In the genomic region with DNA sequence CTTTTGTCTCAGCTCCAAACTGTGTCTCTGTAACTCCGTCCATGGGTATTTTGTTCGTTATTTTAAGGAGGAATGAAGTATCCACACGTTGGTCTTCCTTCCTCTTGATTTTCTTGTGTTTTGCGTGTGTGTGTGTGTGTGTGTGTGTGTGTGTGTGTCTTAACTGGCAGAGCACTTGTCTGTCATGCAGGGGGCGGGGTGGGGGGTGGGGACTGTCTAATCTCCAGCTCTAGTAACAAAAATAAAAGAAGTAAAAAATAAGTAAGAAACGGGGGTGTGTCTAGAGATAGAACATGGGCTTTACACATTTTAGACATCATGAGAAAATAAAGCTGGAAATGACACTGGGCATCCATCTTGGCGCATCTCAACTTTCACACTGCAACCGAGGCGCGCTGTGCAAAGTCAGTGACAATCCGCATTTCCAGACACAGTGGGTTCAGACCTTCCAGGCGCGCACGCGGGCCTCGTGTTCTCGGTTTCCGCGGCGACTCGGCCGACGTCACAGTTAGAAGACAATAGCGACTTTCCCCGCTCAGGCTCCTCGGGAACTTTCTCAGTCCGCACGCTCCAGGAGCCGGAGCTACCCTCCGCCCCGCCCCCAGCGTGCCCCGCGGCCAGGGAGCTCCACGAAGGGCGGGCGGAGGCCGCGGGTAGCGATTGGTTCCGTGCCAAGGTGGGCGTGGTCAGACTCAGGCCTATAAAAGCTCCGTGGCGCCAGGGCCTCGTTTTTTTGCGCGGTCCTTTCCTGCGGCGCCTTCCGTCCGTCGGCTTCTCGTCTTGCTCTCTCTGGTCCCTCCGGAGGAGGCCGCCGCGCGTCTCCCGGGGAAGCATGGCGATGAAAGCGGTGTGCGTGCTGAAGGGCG, we compare ENCODE assay signal across 8 mouse cellular contexts. TPM values are rescaled to one million over a fixed set of nuclear protein-coding genes. Genes with fewer than 3 reads are reported as not detected.
DNase-seq lines count a peak whose midpoint lies in the region; ATAC-seq and TF ChIP-seq lines count a peak whose summit lies in the region.

Gene Sod1 (plus strand): TSS at position 729 of the 866 bp plus-strand sequence.

- DNase-seq in c-Kit-positive CD71-positive TER-119-positive erythroid progenitor cells, embryonic 14.5 days (ENCODE audit: low spot score): peak; percentile 92
- DNase-seq in heart, postnatal 10 days: peak; percentile 97 to 98
- peak; percentile 74 for DNase-seq in large intestine, adult 2 months (ENCODE audit: low read depth, low spot score)
- DNase-seq in liver, postnatal 0 days: peak; percentile 99
- peak; percentile 99 for DNase-seq in testis, postnatal 10 days (ENCODE audit: low spot score)

- H3K27ac ChIP-seq in forebrain, embryonic 13.5 days: peak within 1 kb of the TSS; percentile 92
- H3K27ac ChIP-seq in liver, postnatal 0 days (ENCODE audit: low read depth): peak within 1 kb of the TSS; percentile 97
- H3K27ac ChIP-seq in neural tube, embryonic 14.5 days (ENCODE audit: low read depth, low read length): peak within 1 kb of the TSS; percentile 92

- peak within 1 kb of the TSS; percentile 76 for H3K4me2 ChIP-seq in forebrain, embryonic 13.5 days
- H3K4me2 ChIP-seq in liver, postnatal 0 days (ENCODE audit: low read depth, low read length): peak within 1 kb of the TSS; percentile 89
- peak within 1 kb of the TSS; percentile 64 for H3K4me2 ChIP-seq in neural tube, embryonic 14.5 days (ENCODE audit: low read depth, low read length)

- no peak for TF ChIP-seq CTCF in E14TG2a.4 (conservative IDR thresholded peaks at IDR 0.05; ENCODE audit: low read length)
- TF ChIP-seq CTCF in liver, postnatal 0 days (IDR thresholded peaks at IDR 0.05; ENCODE audit: low read depth): no peak

- ATAC-seq in forebrain, embryonic 13.5 days: peak; percentile 95
- ATAC-seq in liver, postnatal 0 days: peak; percentile 91
- ATAC-seq in neural tube, embryonic 14.5 days (ENCODE audit: low read depth): peak; percentile 95

- H3K9ac ChIP-seq in forebrain, embryonic 13.5 days: peak within 1 kb of the TSS; percentile 96
- H3K9ac ChIP-seq in liver, postnatal 0 days (replicated peaks): peak within 1 kb of the TSS; percentile 84
- H3K9ac ChIP-seq in neural tube, embryonic 14.5 days (replicated peaks; ENCODE audit: low read depth, low read length): peak within 1 kb of the TSS; percentile 93

- no peaks in the 10 kb centered on the region for H3K27me3 ChIP-seq in E14TG2a.4 (ENCODE audit: insufficient read depth, low read length)
- H3K27me3 ChIP-seq in forebrain, embryonic 13.5 days: no peaks in the 10 kb centered on the region
- no peaks in the 10 kb centered on the region for H3K27me3 ChIP-seq in liver, postnatal 0 days (ENCODE audit: insufficient read depth, low read length)
- H3K27me3 ChIP-seq in neural tube, embryonic 14.5 days (ENCODE audit: control insufficient read depth, insufficient read depth, low read length): no peaks in the 10 kb centered on the region

- no peaks in the 10 kb centered on the region for H3K9me3 ChIP-seq in E14TG2a.4 (ENCODE audit: low read length)
- H3K9me3 ChIP-seq in forebrain, embryonic 13.5 days (replicated peaks): no peaks in the 10 kb centered on the region
- no peaks in the 10 kb centered on the region for H3K9me3 ChIP-seq in liver, postnatal 0 days (ENCODE audit: low read length)
- H3K9me3 ChIP-seq in neural tube, embryonic 14.5 days (ENCODE audit: control insufficient read depth, low read length): no peaks in the 10 kb centered on the region

- H3K4me1 ChIP-seq in E14TG2a.4 (replicated peaks; ENCODE audit: low read depth, low read length): peaks cover 71% of the 10 kb centered on the region
- peaks cover 30% of the 10 kb centered on the region for H3K4me1 ChIP-seq in forebrain, embryonic 13.5 days
- peaks cover 31% of the 10 kb centered on the region for H3K4me1 ChIP-seq in liver, postnatal 0 days (ENCODE audit: insufficient read depth)
- H3K4me1 ChIP-seq in neural tube, embryonic 14.5 days (ENCODE audit: control insufficient read depth, insufficient read depth, low read length): peaks cover 17% of the 10 kb centered on the region; the same call in 1 of the 2 replicates

- WGBS in forebrain, embryonic 13.5 days: under 1% methylated on average over 63 of the region's 63 CpGs
- WGBS in large intestine, adult 2 months: 3% methylated on average over 63 of the region's 63 CpGs
- WGBS in liver, postnatal 0 days (ENCODE audit: insufficient replicate concordance): under 1% methylated on average over 63 of the region's 63 CpGs
- 2% methylated on average over 63 of the region's 63 CpGs for WGBS in neural tube, embryonic 14.5 days

- intact Hi-C loops in heart, postnatal 10 days (cut with DNase I): loop anchor here (1.0 to 5.0 kb wide), 2 partner anchors 23 to 62 kb away; partner anchors contain the start of gene Scaf4

- TF ChIP-seq EP300 in liver, postnatal 0 days (IDR thresholded peaks at IDR 0.05; ENCODE audit: low read depth): peak; percentile 59; the same call in 1 of the 2 replicates

- H3K36me3 ChIP-seq in E14TG2a.4 (ENCODE audit: insufficient read depth, low read length): peaks cover 36% of the 10 kb centered on the region
- peaks cover 19% of the 10 kb centered on the region for H3K36me3 ChIP-seq in forebrain, embryonic 13.5 days (ENCODE audit: poor library complexity, severe bottlenecking)
- peaks cover 20% of the 10 kb centered on the region for H3K36me3 ChIP-seq in liver, postnatal 0 days (replicated peaks; ENCODE audit: insufficient read depth, low read length)
- 0 out of 2 replicates have a peak, but pooled peaks cover 1% of the 10 kb centered on the region for H3K36me3 ChIP-seq in neural tube, embryonic 14.5 days (ENCODE audit: control insufficient read depth, insufficient read depth, low read length)

- H3K4me3 ChIP-seq in E14TG2a.4 (replicated peaks; ENCODE audit: low read length): peak within 1 kb of the TSS; percentile 94
- peak within 1 kb of the TSS; percentile 95 for H3K4me3 ChIP-seq in forebrain, embryonic 13.5 days
- peak within 1 kb of the TSS; percentile 79 for H3K4me3 ChIP-seq in liver, postnatal 0 days (ENCODE audit: low read depth, low read length)
- H3K4me3 ChIP-seq in neural tube, embryonic 14.5 days (ENCODE audit: low read depth, low read length): peak within 1 kb of the TSS; percentile 88

RNA-seq across cellular contexts. Expression of gene Sod1, which starts in this region (rescaled TPM):
- polyA plus RNA-seq in forebrain, embryonic 13.5 days (2015; fragmentation: Nextera tagmentation; extraction: Ambion mirVana): 954 and 979 TPM in 2 replicates
- total RNA-seq in heart, postnatal 10 days (2021): 100 to 1,000 TPM; 520 to 541 TPM
- 371 and 473 TPM in 2 replicates for polyA plus RNA-seq in large intestine, adult 2 months (2012; rRNA removed)
- 1,398 and 1,474 TPM in 2 replicates for polyA plus RNA-seq in liver, postnatal 0 days (2015; fragmentation: Nextera tagmentation; extraction: Ambion mirVana)
- 939 and 1,024 TPM in 2 replicates for polyA plus RNA-seq in neural tube, embryonic 14.5 days (2014; fragmentation: Nextera tagmentation; extraction: Ambion mirVana)

Comparison
In these comparisons a context has a peak if more than half of its experiments do, and no peak if none do; other contexts are left out.
1. Peak in every context shown above with its lines: DNase-seq, ATAC-seq, H3K4me3 ChIP-seq and H3K27ac ChIP-seq.